21 mouse cellular contexts compared by ENCODE assay signal in the genomic region with DNA sequence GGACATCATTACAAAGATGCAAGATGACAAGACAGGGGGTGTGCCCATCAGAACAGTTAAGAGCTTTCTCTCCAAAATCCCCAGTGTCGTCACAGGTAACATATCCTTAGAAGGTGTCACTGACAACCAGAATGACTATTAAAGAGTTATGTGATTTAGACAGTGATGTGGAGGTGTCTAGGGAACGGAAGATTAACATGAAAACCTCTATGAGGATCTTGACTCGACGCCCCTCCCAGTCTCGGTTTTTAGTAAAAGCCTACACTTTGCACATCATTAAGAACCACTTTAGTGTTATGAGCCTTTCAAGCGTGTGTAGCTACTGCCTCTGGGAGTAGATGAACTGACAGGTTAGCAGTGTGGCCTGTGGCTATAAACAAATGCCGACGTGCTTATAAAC.
"Had no signal": no experiment of that assay in that cellular context is flagged by ENCODE, and none has a peak within 500 bp of the region (broad histone marks: within the 10 kb centered on the region; RNA-seq: fewer than 3 reads in every experiment).

No protein-coding gene starts in this region.

- H3K9ac ChIP-seq: limb, embryonic 12.5 days; limb, embryonic 15.5 days; liver, embryonic 14.5 days; liver, postnatal 0 days; lung, embryonic 15.5 days; midbrain, embryonic 15.5 days; neural tube, embryonic 13.5 days; stomach, embryonic 15.5 days had no signal

- H3K4me3 ChIP-seq: limb, embryonic 12.5 days; limb, embryonic 15.5 days; lung, embryonic 15.5 days; midbrain, embryonic 15.5 days; myocyte; neural tube, embryonic 13.5 days; stomach, embryonic 15.5 days had no signal

- H3K4me1 ChIP-seq: limb, embryonic 12.5 days; limb, embryonic 15.5 days; midbrain, embryonic 15.5 days; neural tube, embryonic 13.5 days; stomach, embryonic 15.5 days had no signal

- H3K4me2 ChIP-seq: limb, embryonic 12.5 days; limb, embryonic 15.5 days; liver, embryonic 11.5 days; lung, embryonic 15.5 days; midbrain, embryonic 11.5 days; midbrain, embryonic 15.5 days; neural tube, embryonic 13.5 days; stomach, embryonic 15.5 days had no signal

- H3K27ac ChIP-seq: limb, embryonic 12.5 days; limb, embryonic 15.5 days; liver, embryonic 14.5 days; lung, embryonic 15.5 days; midbrain, embryonic 15.5 days; neural tube, embryonic 13.5 days; stomach, embryonic 15.5 days had no signal

- ATAC-seq: liver, postnatal 0 days; midbrain, embryonic 15.5 days had no signal

- H3K27me3 ChIP-seq: limb, embryonic 12.5 days; limb, embryonic 15.5 days; lung, embryonic 15.5 days; midbrain, embryonic 15.5 days; neural tube, embryonic 13.5 days; stomach, embryonic 15.5 days had no signal

- DNase-seq: kidney, adult 9 months; kidney, postnatal 14 days; kidney, postnatal 4 days; left cerebral cortex, postnatal 4 days; liver, postnatal 0 days; lung, postnatal 10 days; lung, postnatal 36 days; retina, postnatal 1 day; right cerebral cortex, postnatal 25 days; spleen, adult 18-20 months; thymus, postnatal 25 days had no signal

- H3K36me3 ChIP-seq: limb, embryonic 12.5 days; limb, embryonic 15.5 days; lung, embryonic 15.5 days; midbrain, embryonic 15.5 days; neural tube, embryonic 13.5 days; stomach, embryonic 15.5 days had no signal

- H3K9me3 ChIP-seq: limb, embryonic 12.5 days; limb, embryonic 15.5 days; lung, embryonic 15.5 days; midbrain, embryonic 15.5 days; neural tube, embryonic 13.5 days; stomach, embryonic 15.5 days had no signal
